Mouse (Mus musculus): ENCODE results near the gene Morc4.

Gene Morc4

GRCm38 (mm10) chrX:139870938-139871791 lies at the start of gene Morc4:
Gene Morc4 (minus strand): TSS chrX:139871677.
- DNase-seq: peak; percentile 1

- no peak for DNase-seq
These were observed 49.1 kb upstream of the Morc4 start for GRCm38 (mm10) chrX:139920572-139920971.

GRCm38 (mm10) chrX:139891387-139891786 lies 19.9 kb upstream of the Morc4 start:
- no peak for DNase-seq

GRCm38 (mm10) chrX:139883221-139883620 lies 11.7 kb upstream of the Morc4 start:
- no peak for DNase-seq

GRCm38 (mm10) chrX:139877936-139878335 lies 6.5 kb upstream of the Morc4 start:
- no peak for DNase-seq

GRCm38 (mm10) chrX:139877105-139877504 lies 5.6 kb upstream of the Morc4 start:
- no peak for DNase-seq

GRCm38 (mm10) chrX:139870300-139870711 lies 1.2 kb downstream of the Morc4 start:
- no peak for DNase-seq

GRCm38 (mm10) chrX:139859402-139859801 lies 12.1 kb downstream of the Morc4 start:
- DNase-seq: no peak

- no peak for DNase-seq
These were observed 16.7 kb downstream of the Morc4 start for GRCm38 (mm10) chrX:139854795-139855194.

- DNase-seq: no peak
These were observed 30.4 kb downstream of the Morc4 start for GRCm38 (mm10) chrX:139841091-139841490.

GRCm38 (mm10) chrX:139839057-139839456 lies 32.4 kb downstream of the Morc4 start:
- no peak for DNase-seq

- peak; percentile 17 for DNase-seq
These were observed 39.0 kb downstream of the Morc4 start for GRCm38 (mm10) chrX:139832464-139832863.

GRCm38 (mm10) chrX:139828363-139829092 lies 42.9 kb downstream of the Morc4 start:
- no peak for DNase-seq

GRCm38 (mm10) chrX:139826926-139827325 lies 44.6 kb downstream of the Morc4 start:
- DNase-seq: no peak

GRCm38 (mm10) chrX:139825402-139825801 lies 46.1 kb downstream of the Morc4 start:
- DNase-seq: no peak

GRCm38 (mm10) chrX:139815201-139815600 lies 56.3 kb downstream of the Morc4 start:
- no peak for DNase-seq

GRCm38 (mm10) chrX:139814018-139814635 lies 57.4 kb downstream of the Morc4 start:
- DNase-seq: no peak

- DNase-seq: no peak
These were observed 58.0 kb downstream of the Morc4 start for GRCm38 (mm10) chrX:139813299-139814002.

GRCm38 (mm10) chrX:139812636-139813298 lies 58.7 kb downstream of the Morc4 start:
- no peak for DNase-seq

GRCm38 (mm10) chrX:139808501-139808900 lies 63.0 kb downstream of the Morc4 start:
- DNase-seq: no peak

- no peak for DNase-seq
These were observed 63.4 kb downstream of the Morc4 start for GRCm38 (mm10) chrX:139808085-139808484.

GRCm38 (mm10) chrX:139807391-139807790 lies 64.1 kb downstream of the Morc4 start:
- DNase-seq: no peak

Data from thymus, postnatal 14 days (tissue).